Mouse (Mus musculus): ENCODE measurements around the gene Prss22. TPM values are rescaled to one million over a fixed set of nuclear protein-coding genes. Genes with fewer than 3 reads are reported as not detected.

Prss22 gene
- not detected for total RNA-seq (2021)

- no peak for DNase-seq
- intact Hi-C loops (cut with DNase I): no loop called here
Observed at GRCm38 (mm10) chr17:23997901-23998300, at the start of gene Prss22. Gene Prss22, minus strand, starts transcription at chr17:23998100.

DNA sequence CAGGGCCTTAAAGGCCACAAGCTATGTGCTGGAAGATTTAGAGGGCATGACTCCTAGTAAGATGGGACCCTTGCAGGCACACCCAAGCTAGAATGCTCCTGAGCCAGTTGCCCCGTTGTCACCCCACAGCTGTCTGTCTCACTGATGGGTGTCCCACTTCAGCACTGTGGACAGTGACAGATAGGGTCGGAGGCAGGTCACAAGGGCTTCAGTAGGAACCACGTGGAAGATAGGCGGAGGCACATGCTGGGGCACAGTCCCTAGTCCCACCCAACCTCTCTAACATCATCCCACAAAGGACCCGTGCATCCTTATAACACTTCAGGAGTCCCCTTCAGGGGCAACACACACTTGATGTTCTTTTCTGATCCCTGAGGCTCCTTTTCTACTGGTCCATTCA lies 48.1 kb upstream of the Prss22 start:
- intact Hi-C loops (cut with DNase I): no loop called here
- DNase-seq: no peak

DNA sequence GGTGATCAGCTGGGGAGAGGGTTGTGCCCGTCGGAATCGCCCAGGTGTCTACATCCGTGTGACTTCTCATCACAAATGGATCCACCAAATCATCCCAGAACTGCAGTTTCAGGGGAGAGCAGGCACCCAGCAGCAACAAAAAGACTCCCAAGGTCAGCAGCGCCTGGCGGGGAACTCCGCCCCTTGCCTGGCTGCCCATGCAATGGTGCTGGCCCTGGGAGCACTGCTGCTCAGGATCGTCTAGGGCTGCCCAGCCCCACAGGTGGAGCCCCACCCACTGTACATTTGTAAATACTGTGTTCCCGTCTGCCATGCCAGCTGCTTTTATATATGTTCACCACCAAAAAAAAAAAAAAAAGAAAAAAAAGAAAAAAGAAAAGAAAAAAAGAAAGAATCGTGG lies 47.7 kb upstream of the Prss22 start:
- intact Hi-C loops (cut with DNase I): no loop called here
- no peak for DNase-seq

- intact Hi-C loops (cut with DNase I): no loop called here
- no peak for DNase-seq
Observed at GRCm38 (mm10) chr17:24044482-24044881, 46.6 kb upstream of the Prss22 start.

DNA sequence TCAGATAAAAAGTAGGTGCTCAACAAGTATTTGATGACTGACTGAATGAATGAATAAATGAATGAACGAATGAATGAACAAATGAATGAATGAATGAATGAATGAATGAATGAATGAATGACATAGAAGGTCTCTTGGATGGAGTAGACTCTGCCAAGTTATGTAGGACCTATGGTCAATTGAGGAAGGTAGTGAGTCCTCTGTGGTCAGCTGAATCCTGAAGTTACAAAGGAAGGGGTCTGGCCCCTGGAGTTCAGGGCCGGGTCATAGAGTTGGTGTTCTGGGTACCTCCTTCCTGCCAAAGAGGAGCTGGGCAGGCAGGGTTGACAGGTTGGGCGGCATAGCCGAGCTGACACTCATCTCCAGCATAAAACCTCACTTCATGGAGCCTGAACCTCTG lies 39.9 kb upstream of the Prss22 start, which contains the start of gene Prss27:
Gene Prss27, plus strand, starts transcription at position 301 of the 400 bp plus-strand sequence.
- no peak for DNase-seq
- intact Hi-C loops (cut with DNase I): no loop called here

DNA sequence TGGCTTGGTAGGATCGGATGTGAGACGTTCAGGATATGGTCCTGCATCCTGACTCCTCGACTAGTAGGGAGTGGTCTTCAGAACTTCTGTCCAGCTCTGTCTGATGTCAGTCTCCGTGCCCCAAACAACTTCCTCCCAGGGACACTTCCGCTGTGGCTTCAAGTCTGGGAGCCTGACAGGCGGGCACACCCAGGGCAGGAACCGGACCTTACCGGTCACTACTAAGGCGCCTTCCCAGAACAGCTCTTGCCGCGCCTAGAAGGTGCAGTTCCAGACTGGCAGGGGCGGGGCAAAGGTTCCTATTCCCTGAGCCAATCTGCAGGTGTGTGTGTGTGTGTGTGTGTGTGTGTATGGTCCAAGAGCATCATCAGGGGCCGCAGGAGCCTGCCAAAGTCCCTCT lies 39.5 kb upstream of the Prss22 start:
- intact Hi-C loops (cut with DNase I): no loop called here
- no peak for DNase-seq

- no peak for DNase-seq
- intact Hi-C loops (cut with DNase I): no loop called here
Observed at GRCm38 (mm10) chr17:24036954-24037353, 39.1 kb upstream of the Prss22 start.

- intact Hi-C loops (cut with DNase I): no loop called here
- no peak for DNase-seq
Observed at GRCm38 (mm10) chr17:24035087-24035486, 37.2 kb upstream of the Prss22 start.

GRCm38 (mm10) chr17:24030551-24030950 lies 32.7 kb upstream of the Prss22 start:
- no peak for DNase-seq
- intact Hi-C loops (cut with DNase I): no loop called here

GRCm38 (mm10) chr17:24029477-24029876 lies 31.6 kb upstream of the Prss22 start:
- no peak for DNase-seq
- intact Hi-C loops (cut with DNase I): no loop called here

DNA sequence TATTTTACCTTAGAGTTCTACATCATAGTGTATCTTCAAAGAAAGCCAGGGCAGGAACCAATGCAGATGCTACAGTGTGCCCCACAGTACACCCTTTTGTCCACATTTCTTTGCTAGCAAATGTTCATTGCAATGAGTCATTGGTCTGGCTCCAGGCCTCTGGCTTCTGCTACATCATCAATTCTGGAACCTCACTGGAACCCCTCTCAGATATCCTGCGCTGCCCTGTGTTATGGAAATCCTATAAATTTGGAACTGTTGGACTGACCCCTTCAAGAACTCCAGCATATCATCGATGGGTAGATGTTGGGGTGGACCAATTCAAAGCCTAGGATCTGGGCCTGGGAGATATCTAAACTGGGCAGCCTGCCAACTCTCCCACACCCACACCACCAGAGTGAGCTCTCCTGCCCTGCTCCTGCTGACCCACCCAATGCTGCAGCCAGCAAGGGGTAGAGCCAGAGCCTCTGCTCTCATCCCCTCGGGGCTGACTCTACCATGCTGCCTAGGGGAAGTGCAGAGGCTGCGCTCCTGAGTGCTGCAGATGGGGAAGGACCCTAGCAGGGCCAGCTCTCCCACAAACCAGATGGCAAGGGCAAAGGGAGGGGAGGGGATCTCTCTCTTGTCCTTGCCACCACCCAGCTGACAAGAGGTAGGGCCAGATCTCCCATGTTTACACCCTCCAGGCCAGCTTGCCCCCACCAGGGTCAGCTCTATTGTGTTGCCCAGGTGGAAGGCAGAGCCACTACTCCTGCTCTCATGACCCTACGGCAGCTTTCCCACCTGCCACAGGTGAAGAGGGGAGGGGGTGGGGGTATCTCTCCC lies 23.7 kb upstream of the Prss22 start:
- DNase-seq: peak; percentile 31 to 40
- intact Hi-C loops (cut with DNase I): no loop called here

- DNase-seq: peak; percentile 28 to 29
- intact Hi-C loops (cut with DNase I): no loop called here
Observed at GRCm38 (mm10) chr17:24020696-24021095, 22.8 kb upstream of the Prss22 start.

DNA sequence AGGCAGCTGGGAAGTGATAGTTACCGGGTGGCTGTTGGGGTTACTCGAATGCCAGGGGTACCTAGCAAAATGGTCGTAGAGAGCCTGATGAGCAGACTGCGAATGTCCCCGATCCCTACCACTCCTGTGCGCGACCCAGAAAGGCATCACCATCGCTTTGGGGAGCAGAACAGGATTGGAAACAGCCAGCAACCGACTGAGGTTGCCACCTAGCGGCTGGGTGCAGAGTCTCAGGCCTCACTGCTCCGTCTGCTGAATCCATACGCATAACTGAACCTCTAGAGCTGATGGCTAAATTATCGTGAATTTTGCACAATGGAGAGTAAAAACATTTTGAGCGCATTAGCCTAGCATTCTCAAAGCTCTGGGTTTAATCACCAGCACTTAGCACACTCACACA lies 17.8 kb upstream of the Prss22 start:
- peak in 1 of 2 experiments; percentile 33 for DNase-seq
- intact Hi-C loops (cut with DNase I): no loop called here

DNA sequence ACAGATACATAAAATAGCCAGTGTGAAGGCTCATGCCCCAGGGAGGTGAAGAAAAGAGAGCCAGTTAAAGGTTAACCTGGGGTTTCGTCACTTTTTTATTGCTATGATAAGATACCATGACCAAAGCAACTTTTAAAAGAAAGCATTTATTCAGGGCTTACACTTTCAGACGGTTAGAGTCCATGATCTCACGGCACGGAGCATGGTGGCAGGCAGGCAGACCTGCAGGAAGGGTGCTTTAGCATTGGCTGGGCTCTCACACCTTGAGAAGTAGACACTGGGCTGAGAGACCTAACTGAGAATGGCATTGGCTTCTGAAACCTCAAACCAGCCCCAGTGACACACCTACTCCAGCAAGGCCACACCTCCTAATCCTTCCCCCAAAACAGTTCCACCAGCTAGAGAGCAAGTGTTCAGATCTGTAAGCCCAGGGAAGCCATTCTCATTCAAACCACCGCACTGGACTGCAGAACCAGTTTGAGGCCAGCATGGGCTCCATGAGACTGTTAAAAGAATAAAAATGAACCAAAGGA lies 16.6 kb upstream of the Prss22 start:
- DNase-seq: no peak
- intact Hi-C loops (cut with DNase I): no loop called here

DNA sequence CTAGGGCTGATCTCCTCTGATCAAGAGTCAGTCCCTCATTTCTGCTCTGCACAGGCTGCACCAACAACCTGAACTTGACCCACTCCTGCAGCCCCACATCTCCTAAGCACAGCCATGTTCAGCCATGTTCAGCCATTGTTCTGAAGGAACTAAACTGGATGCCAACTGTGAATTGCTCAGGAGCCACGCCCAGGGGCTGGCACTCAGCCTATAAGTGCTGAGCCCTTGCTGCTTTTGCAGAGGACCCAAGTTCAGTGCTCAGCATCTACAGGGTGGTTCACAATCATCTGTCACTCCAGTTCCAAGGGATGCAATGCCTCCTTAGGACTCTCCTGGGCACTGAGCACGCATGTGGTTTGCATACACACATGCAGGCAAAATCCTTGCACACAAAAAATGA lies 15.0 kb upstream of the Prss22 start:
- intact Hi-C loops (cut with DNase I): no loop called here
- no peak for DNase-seq

DNA sequence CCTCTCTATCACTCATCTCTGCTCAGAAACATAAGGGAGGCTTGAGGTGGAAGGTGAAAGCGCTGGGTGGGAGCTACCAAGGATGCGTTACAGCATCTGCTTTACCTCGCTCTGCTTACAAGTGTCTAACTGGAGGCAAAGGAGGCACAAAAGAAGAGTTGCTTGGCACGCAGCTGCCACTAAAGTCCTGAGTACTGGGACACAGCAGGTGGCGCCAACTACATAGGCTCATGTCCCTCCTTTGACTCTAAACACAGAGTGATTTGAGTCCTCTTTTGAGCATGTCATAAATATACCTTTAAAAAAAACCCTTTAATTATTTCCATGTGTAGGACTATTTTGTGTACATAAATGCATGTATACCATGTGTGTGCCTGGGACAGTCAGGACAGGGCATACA lies 11.7 kb upstream of the Prss22 start:
- intact Hi-C loops (cut with DNase I): no loop called here
- DNase-seq: peak in 1 of 2 experiments; percentile 16

- intact Hi-C loops (cut with DNase I): no loop called here
- DNase-seq: no peak
Observed at GRCm38 (mm10) chr17:24008105-24008504, 10.2 kb upstream of the Prss22 start.

- intact Hi-C loops (cut with DNase I): no loop called here
- peak in 1 of 2 experiments; percentile 9 for DNase-seq
Observed at GRCm38 (mm10) chr17:24007391-24007790, 9.5 kb upstream of the Prss22 start.

DNA sequence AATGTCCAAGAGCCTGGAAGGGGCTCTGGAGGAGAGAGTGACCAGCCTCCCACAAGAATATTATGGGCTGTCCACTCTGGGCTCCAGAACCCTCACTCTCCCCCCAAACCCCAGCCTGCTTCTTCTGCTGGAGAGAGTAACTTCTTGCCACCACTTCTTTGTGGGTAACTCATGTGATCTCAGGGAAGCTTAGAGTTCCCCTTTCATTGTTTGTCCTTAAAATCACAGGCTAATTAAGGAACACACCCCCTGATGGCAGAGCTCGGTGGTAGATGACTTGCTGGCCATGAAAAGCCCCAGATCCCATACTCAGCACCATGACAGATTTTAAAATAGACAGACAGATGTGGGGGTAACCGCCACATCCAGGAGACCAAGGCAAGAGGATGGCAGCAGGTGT lies 9.0 kb upstream of the Prss22 start:
- intact Hi-C loops (cut with DNase I): no loop called here
- DNase-seq: no peak

DNA sequence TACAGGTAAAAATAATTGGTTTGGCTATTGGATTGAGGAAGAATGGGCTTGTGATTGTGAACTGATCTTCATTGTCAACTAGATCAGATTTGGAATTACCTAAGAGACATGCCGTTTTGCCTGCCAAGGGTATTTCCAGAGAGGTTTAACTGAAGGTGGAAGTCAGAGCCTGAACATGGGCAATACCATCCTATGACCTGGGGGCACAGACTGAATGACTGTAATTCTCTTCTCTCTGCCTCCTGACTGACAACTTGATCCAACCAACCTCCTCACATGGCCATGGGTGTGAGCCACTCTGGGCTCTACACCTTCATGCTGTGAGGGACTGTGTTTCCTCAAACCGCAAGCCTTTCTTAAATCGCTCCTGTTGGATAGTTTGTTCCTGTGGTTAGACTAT lies 7.1 kb upstream of the Prss22 start:
- DNase-seq: no peak
- intact Hi-C loops (cut with DNase I): no loop called here

DNA sequence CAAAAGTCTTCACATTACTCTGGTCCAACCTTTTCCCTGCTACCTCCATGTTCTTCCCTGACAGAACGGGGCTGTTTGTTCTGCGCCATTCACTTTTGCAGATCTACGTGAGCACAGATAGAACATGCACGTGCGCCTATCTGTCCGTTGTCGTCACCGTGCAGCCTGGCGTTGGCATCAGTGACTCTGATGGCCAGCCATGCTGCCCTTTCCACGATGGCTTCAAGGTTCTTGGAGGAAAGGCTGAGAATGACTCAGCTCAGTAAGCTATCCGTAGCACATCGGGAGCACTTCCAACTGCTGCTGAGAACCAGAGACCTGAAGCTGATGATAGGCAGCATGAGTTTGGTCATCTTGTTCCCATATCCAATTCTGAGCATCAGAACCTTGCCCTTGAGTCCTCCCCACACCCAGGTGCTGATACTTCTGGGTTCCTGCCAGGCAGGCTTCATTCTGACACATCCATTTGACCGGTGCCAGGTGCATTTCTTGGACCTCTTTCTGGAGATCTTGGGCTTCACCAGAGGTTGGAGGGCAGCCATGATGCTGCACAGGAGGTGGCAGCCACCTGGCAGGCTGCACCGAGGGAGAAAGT lies 6.3 kb upstream of the Prss22 start:
- no peak for DNase-seq
- intact Hi-C loops (cut with DNase I): no loop called here

- intact Hi-C loops (cut with DNase I): no loop called here
- peak; percentile 92 to 94 for DNase-seq
Observed at GRCm38 (mm10) chr17:24000404-24000803, 2.5 kb upstream of the Prss22 start.
